Mouse (Mus musculus) heart, adult 2 months (tissue): ENCODE data around the gene Zc3h12d.

ENCODE experiments used
- CTCF ChIP-seq: fragments of 200-600 bp; IDR thresholded peaks from 2 replicates; pipeline ENCODE4 v1.8.1; 2022; ENCODE audit warnings: antibody characterized with exemption, mild to moderate bottlenecking, moderate library complexity
- EP300 ChIP-seq: fragments of 200-500 bp; IDR thresholded peaks from 2 replicates; pipeline ENCODE4 v1.6.1; 2011; ENCODE audit warnings: low read depth, low read length, control low read depth; ENCODE audit not compliant: insufficient read depth
- POLR2A ChIP-seq: fragments of 200-500 bp; IDR thresholded peaks from 2 replicates; pipeline ENCODE4 v1.6.1; 2011; ENCODE audit warnings: mild to moderate bottlenecking, low read depth, low read length, control low read depth; ENCODE audit not compliant: insufficient read depth

- TF ChIP-seq POLR2A (no peak), EP300 (no peak), CTCF (no peak)
Measured at GRCm38 (mm10) chr10:7837446-7837845, 5.2 kb downstream of the Zc3h12d start.
